Mouse (Mus musculus): ENCODE results near the gene Klhl15. TPM values are rescaled to one million over a fixed set of nuclear protein-coding genes. Genes with fewer than 3 reads are reported as not detected.

Gene Klhl15
- polyA plus RNA-seq, 1 experiment from 2014 or later, result 6.8 TPM

DNA sequence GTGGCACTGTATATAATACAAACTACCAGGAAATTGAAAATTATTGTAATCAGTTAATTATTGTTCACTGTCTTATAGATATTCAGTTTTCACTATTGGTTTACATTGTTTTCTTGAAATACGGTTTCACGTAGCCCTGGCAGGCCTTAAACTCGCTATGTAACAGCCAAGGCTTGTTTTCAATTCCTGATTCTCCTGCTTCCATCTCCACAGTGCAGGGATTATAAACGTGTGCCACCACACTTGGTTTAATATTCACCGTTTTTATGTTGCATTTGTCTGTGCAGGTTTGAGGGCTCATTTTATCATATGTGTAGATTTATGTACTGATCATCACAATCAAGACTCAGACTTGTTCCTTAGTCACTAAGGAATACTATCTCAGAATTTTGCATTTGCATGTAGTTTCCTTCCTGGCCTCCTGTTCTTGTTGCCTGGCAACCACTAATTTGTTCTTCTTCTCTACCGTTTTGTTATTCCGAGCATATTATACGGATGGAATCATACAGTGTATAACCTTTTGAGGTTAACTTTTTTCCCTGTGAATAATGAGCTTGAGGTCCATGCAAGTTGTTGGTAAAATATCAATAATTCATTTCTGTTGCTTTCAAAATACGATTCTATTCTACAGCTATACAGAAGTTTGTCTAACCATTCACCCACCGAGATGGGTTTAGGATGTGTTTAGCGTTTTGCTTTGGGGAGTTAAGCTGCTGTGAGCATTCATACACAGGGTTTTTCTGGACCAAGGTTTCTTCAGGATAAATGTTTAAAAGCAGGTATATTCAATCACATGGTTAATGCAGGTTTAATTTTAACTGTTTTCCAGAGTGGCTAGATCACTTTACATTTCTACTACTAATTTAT lies 86.9 kb downstream of the Klhl15 start:
- Histone ChIP-seq H3K4me3 (no peak overlapping the region), H3K27ac (no peak overlapping the region), H3K36me3 (no peaks in the 10 kb centered on the region), H3K9me3 (replicated peaks) (no peaks in the 10 kb centered on the region), H3K4me1 (no peaks in the 10 kb centered on the region), H3K27me3 (ENCODE audit: low read depth, poor library complexity, severe bottlenecking) (peaks cover 92% of the 10 kb centered on the region)
- 90% methylated on average over 11 of the region's 11 CpGs for WGBS
- DNase-seq (ENCODE audit: low spot score), result no peak

Small RNA genes within 50 kb of the gene (microRNA-seq; reads per million reads assigned to microRNA genes)
- gene Mir7673, result not detected

Other genes starting within 250 kb of the Klhl15 start
- 23.9 and 27.1 TPM in 2 replicates for gene Zfx, start 110.9 kb upstream of the Klhl15 start, polyA plus RNA-seq (2016; fragmentation: Nextera tagmentation; extraction: Ambion mirVana)
- gene Eif2s3x, start 21.7 kb upstream of the Klhl15 start, polyA plus RNA-seq (2016; fragmentation: Nextera tagmentation; extraction: Ambion mirVana), result 104 and 105 TPM in 2 replicates
- gene Fam90a1b, start 132.2 kb downstream of the Klhl15 start, polyA plus RNA-seq (2016; fragmentation: Nextera tagmentation; extraction: Ambion mirVana), result 0.09 and 0.10 TPM in 2 replicates
- gene Apoo, start 132.5 kb downstream of the Klhl15 start, polyA plus RNA-seq (2016; fragmentation: Nextera tagmentation; extraction: Ambion mirVana), result 109 and 112 TPM in 2 replicates